In the genomic region with DNA sequence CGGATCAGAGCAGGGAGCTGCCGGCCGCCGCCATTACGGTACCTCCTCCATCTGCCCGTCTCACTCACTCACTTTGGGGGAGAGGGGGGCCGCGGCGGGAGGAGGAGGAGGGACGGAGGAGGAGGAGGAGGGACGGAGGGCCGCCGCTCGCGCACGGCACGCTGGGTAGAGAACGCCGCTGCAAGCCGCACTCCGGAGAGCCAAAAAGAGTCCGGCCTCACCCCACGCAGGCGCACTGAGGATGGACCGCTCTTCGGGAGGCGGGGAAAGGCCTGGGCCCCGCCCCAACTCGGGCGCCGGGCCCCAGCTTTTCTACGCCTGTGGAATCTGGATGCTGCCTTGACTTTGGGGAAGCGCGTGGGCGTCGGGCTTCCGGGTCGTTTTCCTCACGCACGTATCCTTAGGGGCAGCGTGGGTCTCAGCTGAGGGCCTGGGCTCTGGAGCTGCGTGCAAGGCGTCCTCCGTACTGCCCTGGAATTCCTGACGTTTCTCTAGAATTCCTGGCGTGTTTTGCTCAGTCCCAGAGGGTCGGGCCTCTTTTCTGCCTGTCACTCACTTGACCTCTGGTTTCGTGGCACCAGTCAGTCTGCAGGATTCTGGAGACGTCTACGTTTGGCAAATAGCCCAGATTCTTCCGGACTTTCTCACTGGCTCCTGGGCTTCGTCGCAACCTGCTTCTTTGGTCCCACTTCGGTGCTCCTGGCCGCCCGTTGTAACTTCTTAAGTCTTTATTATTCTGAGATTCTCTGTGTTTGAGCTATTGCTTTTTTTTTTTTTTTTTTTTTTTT, we compare ENCODE assay signal across 7 mouse cellular contexts. TPM values are rescaled to one million over a fixed set of nuclear protein-coding genes. Genes with fewer than 3 reads are reported as not detected.
DNase-seq lines count a peak whose midpoint lies in the region; ATAC-seq and TF ChIP-seq lines count a peak whose summit lies in the region.

A gene (minus strand): TSS at position 53 of the 788 bp plus-strand sequence.

- under 1% methylated on average over 56 of the region's 56 CpGs for WGBS in embryonic facial prominence, embryonic 10.5 days
- WGBS in intestine, postnatal 0 days = under 1% methylated on average over 47 of the region's 56 CpGs
- under 1% methylated on average over 53 of the region's 56 CpGs for WGBS in midbrain, embryonic 12.5 days
- under 1% methylated on average over 56 of the region's 56 CpGs for WGBS in small intestine, adult 2 months

- no peak for TF ChIP-seq CTCF in intestine, postnatal 0 days (IDR thresholded peaks at IDR 0.05; ENCODE audit: low read depth)
- no peak for TF ChIP-seq CTCF in small intestine, adult 2 months (IDR thresholded peaks at IDR 0.05; ENCODE audit: extremely low read depth, insufficient read length, insufficient replicate concordance, low read depth, low read length)

- peak within 1 kb of the TSS; percentile 98 for H3K4me3 ChIP-seq in embryonic facial prominence, embryonic 10.5 days
- H3K4me3 ChIP-seq in intestine, postnatal 0 days (ENCODE audit: low read depth, low read length) = peak within 1 kb of the TSS; percentile 99
- H3K4me3 ChIP-seq in midbrain, embryonic 12.5 days = peak within 1 kb of the TSS; percentile 94
- H3K4me3 ChIP-seq in small intestine, adult 2 months (ENCODE audit: low read depth, low read length) = peak within 1 kb of the TSS; percentile 83

- intact Hi-C loops in left cerebral cortex, postnatal 4 days (cut with DNase I) = no loop called here

- H3K4me1 ChIP-seq in embryonic facial prominence, embryonic 10.5 days = peaks cover 17% of the 10 kb centered on the region
- H3K4me1 ChIP-seq in intestine, postnatal 0 days (replicated peaks; ENCODE audit: control insufficient read depth, insufficient read depth, low read length) = peaks cover 5% of the 10 kb centered on the region; the same call in 1 of the 2 replicates
- H3K4me1 ChIP-seq in midbrain, embryonic 12.5 days = peaks cover 9% of the 10 kb centered on the region
- peaks cover 8% of the 10 kb centered on the region; the same call in 1 of the 2 replicates for H3K4me1 ChIP-seq in small intestine, adult 2 months (ENCODE audit: control insufficient read depth, insufficient read depth, insufficient read length, low read length)

- no peaks in the 10 kb centered on the region for H3K9me3 ChIP-seq in embryonic facial prominence, embryonic 10.5 days
- no peaks in the 10 kb centered on the region for H3K9me3 ChIP-seq in intestine, postnatal 0 days (ENCODE audit: control insufficient read depth)
- no peaks in the 10 kb centered on the region for H3K9me3 ChIP-seq in midbrain, embryonic 12.5 days

- peak within 1 kb of the TSS; percentile 66 for H3K4me2 ChIP-seq in intestine, postnatal 0 days (replicated peaks; ENCODE audit: low read depth)
- peak within 1 kb of the TSS; percentile 64 for H3K4me2 ChIP-seq in midbrain, embryonic 12.5 days (replicated peaks)

- H3K36me3 ChIP-seq in embryonic facial prominence, embryonic 10.5 days (replicated peaks) = no peaks in the 10 kb centered on the region
- no peaks in the 10 kb centered on the region for H3K36me3 ChIP-seq in intestine, postnatal 0 days (ENCODE audit: control insufficient read depth, insufficient read depth)
- H3K36me3 ChIP-seq in midbrain, embryonic 12.5 days = no peaks in the 10 kb centered on the region
- H3K36me3 ChIP-seq in small intestine, adult 2 months (ENCODE audit: control insufficient read depth, insufficient read depth, low read length) = no peaks in the 10 kb centered on the region

- ATAC-seq in intestine, postnatal 0 days = peak; percentile 95
- peak; percentile 94 for ATAC-seq in midbrain, embryonic 12.5 days (ENCODE audit: low FRiP score, low read depth)

- DNase-seq in adrenal gland, postnatal 10 days = peak; percentile 96
- peak; percentile 98 for DNase-seq in embryonic facial prominence, embryonic 10.5 days (ENCODE audit: low spot score)
- peak; percentile 88 for DNase-seq in gonadal fat pad, adult 2 months (ENCODE audit: low read depth)
- DNase-seq in left cerebral cortex, postnatal 4 days = peak; percentile 97

- H3K27ac ChIP-seq in embryonic facial prominence, embryonic 10.5 days (replicated peaks) = peak within 1 kb of the TSS; percentile 100
- peak within 1 kb of the TSS; percentile 100 for H3K27ac ChIP-seq in intestine, postnatal 0 days (ENCODE audit: low read depth, low read length)
- peak within 1 kb of the TSS; percentile 100 for H3K27ac ChIP-seq in midbrain, embryonic 12.5 days (replicated peaks)
- H3K27ac ChIP-seq in small intestine, adult 2 months (ENCODE audit: insufficient read depth, low read depth, low read length) = peak within 1 kb of the TSS; percentile 99

- peak; percentile 64 for TF ChIP-seq POLR2A in small intestine, adult 2 months (IDR thresholded peaks at IDR 0.05; ENCODE audit: low read depth, low read length)

- H3K27me3 ChIP-seq in embryonic facial prominence, embryonic 10.5 days (replicated peaks; ENCODE audit: low read depth, poor library complexity, severe bottlenecking) = no peaks in the 10 kb centered on the region
- H3K27me3 ChIP-seq in intestine, postnatal 0 days (replicated peaks; ENCODE audit: control insufficient read depth, insufficient read depth, low read length) = no peaks in the 10 kb centered on the region
- no peaks in the 10 kb centered on the region for H3K27me3 ChIP-seq in midbrain, embryonic 12.5 days
- no peaks in the 10 kb centered on the region for H3K27me3 ChIP-seq in small intestine, adult 2 months (ENCODE audit: control insufficient read depth, insufficient read depth, low read length)

- H3K9ac ChIP-seq in intestine, postnatal 0 days (ENCODE audit: low read depth, low read length) = peak within 1 kb of the TSS; percentile 99
- H3K9ac ChIP-seq in midbrain, embryonic 12.5 days (replicated peaks) = peak within 1 kb of the TSS; percentile 99

RNA-seq across cellular contexts. Expression of the gene that starts here (rescaled TPM):
- total RNA-seq in adrenal gland, postnatal 10 days (2021) = 10 to 100 TPM; 74.4 to 83.2 TPM
- polyA plus RNA-seq in embryonic facial prominence, embryonic 10.5 days (2016; fragmentation: Nextera tagmentation; extraction: Ambion mirVana) = 39.3 and 41.3 TPM in 2 replicates
- 22.3 and 23.6 TPM in 2 replicates for polyA plus RNA-seq in gonadal fat pad, adult 2 months (2012; rRNA removed)
- polyA plus RNA-seq in intestine, postnatal 0 days (2015; fragmentation: Nextera tagmentation; extraction: Ambion mirVana) = 22.2 and 22.9 TPM in 2 replicates
- 10 to 100 TPM; 88.1 to 92.9 TPM for total RNA-seq in left cerebral cortex, postnatal 4 days (2021)
- polyA plus RNA-seq in midbrain, embryonic 12.5 days (2016; fragmentation: Nextera tagmentation; extraction: Ambion mirVana) = 60.4 and 70.1 TPM in 2 replicates
- polyA plus RNA-seq in small intestine, adult 2 months (2012; rRNA removed) = 5.0 and 9.6 TPM in 2 replicates

Comparison
In these comparisons a context has a peak if more than half of its experiments do, and no peak if none do; other contexts are left out.
1. Peak in every context shown above with its lines: DNase-seq, ATAC-seq, H3K4me3 ChIP-seq and H3K27ac ChIP-seq.